Mouse (Mus musculus) limb, embryonic 11.5 days (tissue): ENCODE data around the gene 1110032A03Rik. TPM values are rescaled to one million over a fixed set of nuclear protein-coding genes. Genes with fewer than 3 reads are reported as not detected.

Experiments
- ATAC-seq: fragments of 200-750 bp; cut with Nextera tagmentation; 2 replicates; pipeline ENCODE4 v1.8.0; 2017; ENCODE audit warnings: low read depth; ENCODE audit not compliant: insufficient number of reproducible peaks, low FRiP score, low TSS enrichment
- DNase-seq: peaks from one replicate; pipeline ENCODE4 v3.0.0-alpha.2; 2015; ENCODE audit warnings: low spot score
- H3K27ac ChIP-seq: fragments of 300-500 bp; sonication (generic); replicated peaks from 2 replicates; pipeline ENCODE4 v1.5.1; 2014; ENCODE audit warnings: low read depth, mild to moderate bottlenecking, low read length
- H3K27me3 ChIP-seq: fragments of 300-500 bp; sonication (generic); 2 replicates; pipeline ENCODE4 v1.6.1; 2014; ENCODE audit warnings: mild to moderate bottlenecking, low read length, mixed read lengths; ENCODE audit not compliant: control insufficient read depth, insufficient read depth
- H3K36me3 ChIP-seq: fragments of 300-500 bp; sonication (generic); 2 replicates; pipeline ENCODE4 v1.6.1; 2014; ENCODE audit warnings: mild to moderate bottlenecking, low read length, moderate library complexity, mixed read lengths; ENCODE audit not compliant: control insufficient read depth, insufficient read depth
- H3K4me1 ChIP-seq: fragments of 300-500 bp; sonication (generic); 2 replicates; pipeline ENCODE4 v1.6.1; 2014; ENCODE audit warnings: low read length, mixed read lengths; ENCODE audit not compliant: control insufficient read depth, insufficient read depth
- H3K4me2 ChIP-seq: fragments of 300-500 bp; sonication (generic); 2 replicates; pipeline ENCODE4 v1.6.1; 2014; ENCODE audit warnings: low read depth, mild to moderate bottlenecking, moderate library complexity; ENCODE audit not compliant: severe bottlenecking
- H3K4me3 ChIP-seq: fragments of 300-500 bp; sonication (generic); 2 replicates; pipeline ENCODE4 v1.5.1; 2014; ENCODE audit warnings: low read depth, low read length
- H3K9ac ChIP-seq: fragments of 300-500 bp; sonication (generic); 2 replicates; pipeline ENCODE4 v1.6.1; 2014; ENCODE audit warnings: mild to moderate bottlenecking, low read length
- H3K9me3 ChIP-seq: fragments of 300-500 bp; sonication (generic); 2 replicates; pipeline ENCODE4 v1.6.1; 2016; ENCODE audit warnings: low read length; ENCODE audit not compliant: control insufficient read depth
- WGBS: fragments of 180-500 bp; shearing (Covaris S2); extraction: QIAGEN DNeasy Blood & Tissue Kit; methylation state at CpG from one replicate; pipeline ENCODE4 v1.1.7; 2014; 5-methylcytosine and 5-hydroxymethylcytosine counted together
- polyA plus RNA-seq: library from polyadenylated mRNA; unstranded; fragments of >200 nt; fragmentation: Nextera tagmentation; extraction: Ambion mirVana; gene quantifications from 2 replicates; pipeline ENCODE4 v1.2.1, GENCODE M21; 2014

1110032A03Rik gene
- polyA plus RNA-seq, 1 experiment from 2014 or later, result 30.7 TPM

GRCm38 (mm10) chr9:50796776-50797175 is 21.5 kb upstream of the 1110032A03Rik start:
- H3K27me3 ChIP-seq, result no peaks in the 10 kb centered on the region
- H3K4me2 ChIP-seq, result no peak overlapping the region
- H3K9me3 ChIP-seq, result no peaks in the 10 kb centered on the region
- H3K9ac ChIP-seq, result no peak overlapping the region
- no peak overlapping the region for H3K27ac ChIP-seq
- no peak overlapping the region for H3K4me3 ChIP-seq
- no peak for ATAC-seq
- H3K36me3 ChIP-seq, result peaks cover 3% of the 10 kb centered on the region; the same call in 1 of the 2 replicates
- no peak for DNase-seq
- no peaks in the 10 kb centered on the region for H3K4me1 ChIP-seq
- 84% methylated on average over 8 of the region's 8 CpGs for WGBS

GRCm38 (mm10) chr9:50795266-50795665 is 19.9 kb upstream of the 1110032A03Rik start:
- Histone ChIP-seq H3K4me3 (no peak overlapping the region), H3K4me1 (no peaks in the 10 kb centered on the region), H3K9ac (no peak overlapping the region), H3K27me3 (no peaks in the 10 kb centered on the region), H3K9me3 (no peaks in the 10 kb centered on the region), H3K4me2 (no peak overlapping the region), H3K36me3 (peaks cover 6% of the 10 kb centered on the region; the same call in 1 of the 2 replicates), H3K27ac (no peak overlapping the region)
- ATAC-seq (no peak), DNase-seq (no peak)
- whole genome bisulfite sequencing, result 95% methylated on average over 3 of the region's 3 CpGs

- Histone ChIP-seq H3K9ac (no peak overlapping the region), H3K27ac (no peak overlapping the region), H3K36me3 (peaks cover 17% of the 10 kb centered on the region), H3K4me3 (no peak overlapping the region), H3K4me2 (no peak overlapping the region), H3K4me1 (no peaks in the 10 kb centered on the region), H3K9me3 (no peaks in the 10 kb centered on the region), H3K27me3 (no peaks in the 10 kb centered on the region)
- ATAC-seq (no peak), DNase-seq (peak; percentile 59)
- WGBS, result 84% methylated on average over 2 of the region's 2 CpGs
Observed at GRCm38 (mm10) chr9:50782155-50782554, 6.8 kb upstream of the 1110032A03Rik start.

- Histone ChIP-seq H3K4me1 (peaks cover 7% of the 10 kb centered on the region; the same call in 1 of the 2 replicates), H3K9ac (no peak overlapping the region; the same call in 1 of the 2 replicates), H3K27me3 (no peaks in the 10 kb centered on the region), H3K36me3 (peaks cover 2% of the 10 kb centered on the region; the same call in 1 of the 2 replicates), H3K4me2 (peak overlapping the region; percentile 69), H3K27ac (no peak overlapping the region), H3K9me3 (no peaks in the 10 kb centered on the region), H3K4me3 (peak overlapping the region; percentile 87)
- no peak for ATAC-seq
- 58% methylated on average over 11 of the region's 11 CpGs for WGBS
- DNase-seq, result no peak
Observed at GRCm38 (mm10) chr9:50776162-50776760, 941 bp upstream of the 1110032A03Rik start.

- peak overlapping the region; percentile 89 for H3K9ac ChIP-seq
- WGBS, result under 1% methylated on average over 25 of the region's 30 CpGs
- peak overlapping the region; percentile 65 for H3K27ac ChIP-seq
- H3K9me3 ChIP-seq, result no peaks in the 10 kb centered on the region
- no peak for DNase-seq
- peaks cover 2% of the 10 kb centered on the region; the same call in 1 of the 2 replicates for H3K36me3 ChIP-seq
- H3K4me3 ChIP-seq, result peak overlapping the region; percentile 87
- no peaks in the 10 kb centered on the region for H3K27me3 ChIP-seq
- peak overlapping the region; percentile 69 for H3K4me2 ChIP-seq
- H3K4me1 ChIP-seq, result peaks cover 7% of the 10 kb centered on the region; the same call in 1 of the 2 replicates
- ATAC-seq, result peak; percentile 13
Observed at GRCm38 (mm10) chr9:50775662-50776126, 374 bp upstream of the 1110032A03Rik start.

GRCm38 (mm10) chr9:50774026-50774462 is 1.3 kb downstream of the 1110032A03Rik start:
- no peak overlapping the region for H3K4me3 ChIP-seq
- H3K9ac ChIP-seq, result no peak overlapping the region
- ATAC-seq (no peak), DNase-seq (no peak)
- no peak overlapping the region for H3K4me2 ChIP-seq
- H3K4me1 ChIP-seq, result peaks cover 7% of the 10 kb centered on the region; the same call in 1 of the 2 replicates
- WGBS, result 76% methylated on average over 4 of the region's 4 CpGs
- H3K36me3 ChIP-seq, result no peaks in the 10 kb centered on the region
- no peaks in the 10 kb centered on the region for H3K9me3 ChIP-seq
- no peak overlapping the region for H3K27ac ChIP-seq
- no peaks in the 10 kb centered on the region for H3K27me3 ChIP-seq

GRCm38 (mm10) chr9:50770011-50770410 is 5.3 kb downstream of the 1110032A03Rik start:
- Histone ChIP-seq H3K27ac (no peak overlapping the region), H3K9ac (no peak overlapping the region), H3K4me2 (no peak overlapping the region), H3K4me3 (no peak overlapping the region), H3K27me3 (no peaks in the 10 kb centered on the region), H3K4me1 (0 out of 2 replicates have a peak, but pooled peaks cover 4% of the 10 kb centered on the region), H3K9me3 (no peaks in the 10 kb centered on the region), H3K36me3 (no peaks in the 10 kb centered on the region)
- DNase-seq (no peak), ATAC-seq (no peak)
- WGBS, result 67% methylated on average over 2 of the region's 2 CpGs

- DNase-seq, result peak; percentile 99
- Histone ChIP-seq H3K36me3 (no peaks in the 10 kb centered on the region), H3K27me3 (no peaks in the 10 kb centered on the region), H3K27ac (peak within 1 kb of the TSS; percentile 80), H3K4me2 (peak within 1 kb of the TSS; percentile 83), H3K4me1 (0 out of 2 replicates have a peak, but pooled peaks cover 2% of the 10 kb centered on the region), H3K4me3 (peak within 1 kb of the TSS; percentile 60), H3K9me3 (no peaks in the 10 kb centered on the region), H3K9ac (peak within 1 kb of the TSS; percentile 71)
- ATAC-seq, result peak; percentile 97
- 5% methylated on average over 59 of the region's 59 CpGs for WGBS
Observed at GRCm38 (mm10) chr9:50768107-50769002, 7.0 kb downstream of the 1110032A03Rik start, which contains the start of gene Fdxacb1. Gene Fdxacb1, plus strand, starts transcription at chr9:50768236.
